Mouse (Mus musculus): ENCODE data around the gene Col5a1. TPM values are rescaled to one million over a fixed set of nuclear protein-coding genes. Genes with fewer than 3 reads are reported as not detected.

Gene Col5a1
- polyA plus RNA-seq, 1 experiment, result 12.3 TPM

DNA sequence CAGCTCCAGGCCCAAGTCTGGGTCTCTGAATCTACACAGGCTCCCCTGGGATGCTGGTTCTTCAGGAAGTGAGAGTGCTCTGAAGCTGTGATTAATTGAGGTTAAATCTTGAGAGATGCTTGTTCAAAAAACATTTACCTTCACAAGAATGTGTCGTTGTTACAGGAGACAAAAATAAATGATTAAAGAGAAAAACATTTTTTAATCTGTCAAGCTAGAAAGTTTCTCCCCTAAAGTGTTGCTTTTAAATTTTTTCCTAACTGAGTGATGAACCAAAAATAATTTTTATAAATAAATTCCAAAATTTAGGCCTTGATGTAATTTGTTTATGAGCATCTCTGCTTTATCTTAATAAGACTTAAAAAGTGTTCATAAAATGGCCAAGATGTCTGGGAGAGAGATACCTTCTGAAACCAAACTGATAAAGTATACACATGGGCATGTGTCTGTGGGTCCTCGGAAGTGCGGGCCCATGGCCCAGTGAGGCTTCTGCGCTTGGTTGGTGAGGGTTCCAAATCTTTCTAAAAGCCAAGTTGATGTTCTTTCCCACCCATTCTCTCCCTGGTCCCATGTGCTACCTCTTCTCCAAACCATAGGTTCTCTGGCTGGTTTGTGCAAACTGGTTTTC is 177.6 kb downstream of the Col5a1 start:
- Histone ChIP-seq H3K4me1 (ENCODE audit: control insufficient read depth, insufficient read depth, insufficient read length, low read length) (no peaks in the 10 kb centered on the region), H3K27ac (ENCODE audit: insufficient read depth, low read depth, low read length) (no peak overlapping the region), H3K27me3 (ENCODE audit: control insufficient read depth, insufficient read depth, low read length) (no peaks in the 10 kb centered on the region), H3K4me3 (ENCODE audit: low read depth, low read length) (no peak overlapping the region), H3K36me3 (ENCODE audit: control insufficient read depth, insufficient read depth, low read length) (no peaks in the 10 kb centered on the region)
- WGBS, result 88% methylated on average over 4 of the region's 4 CpGs
- TF ChIP-seq CTCF (IDR thresholded peaks at IDR 0.05; ENCODE audit: extremely low read depth, insufficient read length, insufficient replicate concordance, low read depth, low read length) (no peak), POLR2A (IDR thresholded peaks at IDR 0.05; ENCODE audit: low read depth, low read length) (no peak)

DNA sequence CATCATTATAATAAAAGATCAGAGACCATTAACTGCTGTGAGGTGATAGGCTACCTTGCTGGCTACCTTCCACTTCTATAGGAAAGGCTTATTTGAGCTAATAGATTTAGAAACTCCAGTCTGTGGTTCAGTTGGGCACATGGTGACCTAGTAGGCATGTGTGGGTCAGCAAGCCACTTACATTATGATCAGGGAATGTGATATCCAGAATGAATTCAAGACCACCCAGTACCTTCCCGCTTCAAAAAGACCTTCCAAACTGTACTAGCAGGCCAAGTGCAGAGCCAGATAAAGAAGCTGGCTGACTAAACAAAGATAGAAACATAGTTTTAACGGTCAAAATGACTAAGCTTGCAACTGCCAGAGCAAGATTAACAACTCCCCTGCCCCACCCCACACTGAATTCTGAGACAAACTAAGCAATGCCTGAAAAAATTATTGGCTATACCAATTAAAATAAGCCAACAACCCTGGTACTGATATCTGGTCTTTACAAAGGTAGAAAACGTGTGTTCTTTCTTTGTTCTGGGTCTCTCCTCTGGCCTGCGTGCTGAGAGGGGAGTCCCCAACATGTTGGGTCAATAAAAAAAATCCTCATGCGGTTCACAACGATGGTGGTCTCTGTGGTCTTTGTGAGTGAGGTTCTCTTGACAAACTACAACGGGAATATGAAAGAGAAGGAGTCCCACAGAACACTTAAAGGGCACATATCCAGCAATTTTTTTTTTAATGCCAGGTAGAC is 178.3 kb downstream of the Col5a1 start:
- 52% methylated on average over 7 of the region's 7 CpGs for WGBS
- Histone ChIP-seq H3K4me3 (ENCODE audit: low read depth, low read length) (no peak overlapping the region), H3K36me3 (ENCODE audit: control insufficient read depth, insufficient read depth, low read length) (no peaks in the 10 kb centered on the region), H3K4me1 (ENCODE audit: control insufficient read depth, insufficient read depth, insufficient read length, low read length) (no peaks in the 10 kb centered on the region), H3K27ac (ENCODE audit: insufficient read depth, low read depth, low read length) (no peak overlapping the region), H3K27me3 (ENCODE audit: control insufficient read depth, insufficient read depth, low read length) (no peaks in the 10 kb centered on the region)
- TF ChIP-seq CTCF (IDR thresholded peaks at IDR 0.05; ENCODE audit: extremely low read depth, insufficient read length, insufficient replicate concordance, low read depth, low read length), result no peak
- no peak for TF ChIP-seq POLR2A (IDR thresholded peaks at IDR 0.05; ENCODE audit: low read depth, low read length)

DNA sequence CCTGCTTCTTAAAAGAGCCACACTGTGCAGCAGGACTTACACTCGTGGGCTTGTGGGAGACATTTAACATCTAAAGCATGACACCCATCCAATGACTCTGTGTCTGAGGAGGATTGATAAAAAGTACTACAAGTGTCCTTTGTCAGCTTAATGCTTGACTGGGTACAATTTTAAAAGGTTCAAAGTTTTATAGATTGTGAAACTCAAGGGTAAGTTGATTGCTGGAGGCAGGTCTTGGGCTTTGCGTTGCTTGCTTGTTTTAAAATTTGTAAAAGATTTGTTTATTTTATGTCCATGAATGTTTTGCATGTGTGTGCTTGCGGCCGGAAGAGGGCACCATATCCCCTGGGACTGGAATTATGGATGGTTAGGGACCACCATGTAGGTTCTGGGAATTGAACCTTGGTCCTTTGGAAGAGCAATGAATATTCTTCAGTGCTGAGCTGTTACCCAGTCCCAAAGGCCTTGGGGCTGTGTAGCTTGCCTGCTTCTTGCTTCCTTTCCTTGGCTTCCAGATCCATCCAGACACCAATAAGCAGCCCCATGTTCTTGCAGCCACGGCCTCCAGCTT is 178.9 kb downstream of the Col5a1 start:
- H3K27ac ChIP-seq (ENCODE audit: insufficient read depth, low read depth, low read length), result no peak overlapping the region
- no peak for TF ChIP-seq POLR2A (IDR thresholded peaks at IDR 0.05; ENCODE audit: low read depth, low read length)
- TF ChIP-seq CTCF (IDR thresholded peaks at IDR 0.05; ENCODE audit: extremely low read depth, insufficient read length, insufficient replicate concordance, low read depth, low read length), result no peak
- WGBS, result 68% methylated on average over 5 of the region's 5 CpGs
- no peaks in the 10 kb centered on the region for H3K36me3 ChIP-seq (ENCODE audit: control insufficient read depth, insufficient read depth, low read length)
- no peaks in the 10 kb centered on the region for H3K27me3 ChIP-seq (ENCODE audit: control insufficient read depth, insufficient read depth, low read length)
- no peak overlapping the region for H3K4me3 ChIP-seq (ENCODE audit: low read depth, low read length)
- H3K4me1 ChIP-seq (ENCODE audit: control insufficient read depth, insufficient read depth, insufficient read length, low read length), result no peaks in the 10 kb centered on the region

DNA sequence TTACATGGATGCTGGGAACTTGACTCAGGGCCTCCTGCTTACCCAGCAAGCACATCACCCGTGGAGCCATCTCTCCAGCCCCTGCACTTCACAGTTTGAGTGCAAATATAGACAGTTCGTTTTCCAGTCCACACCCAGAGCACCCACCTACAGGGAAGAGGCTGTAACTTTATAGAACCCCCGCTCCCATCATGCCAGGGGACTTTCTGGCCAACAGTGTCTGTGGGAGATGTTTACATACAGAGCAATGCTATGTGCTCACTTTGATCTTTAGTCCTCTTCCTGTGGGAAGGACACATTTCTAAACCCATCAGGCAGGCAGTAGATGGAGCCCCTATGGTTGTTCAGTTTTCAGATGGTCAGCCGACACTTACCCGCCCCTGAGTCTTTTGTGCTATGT is 180.5 kb downstream of the Col5a1 start:
- Histone ChIP-seq H3K27me3 (ENCODE audit: control insufficient read depth, insufficient read depth, low read length) (no peaks in the 10 kb centered on the region), H3K4me1 (ENCODE audit: control insufficient read depth, insufficient read depth, insufficient read length, low read length) (no peaks in the 10 kb centered on the region), H3K36me3 (ENCODE audit: control insufficient read depth, insufficient read depth, low read length) (no peaks in the 10 kb centered on the region), H3K4me3 (ENCODE audit: low read depth, low read length) (no peak overlapping the region), H3K27ac (ENCODE audit: insufficient read depth, low read depth, low read length) (no peak overlapping the region)
- WGBS, result 60% methylated on average over 5 of the region's 5 CpGs
- TF ChIP-seq CTCF (IDR thresholded peaks at IDR 0.05; ENCODE audit: extremely low read depth, insufficient read length, insufficient replicate concordance, low read depth, low read length), result no peak
- no peak for TF ChIP-seq POLR2A (IDR thresholded peaks at IDR 0.05; ENCODE audit: low read depth, low read length)

DNA sequence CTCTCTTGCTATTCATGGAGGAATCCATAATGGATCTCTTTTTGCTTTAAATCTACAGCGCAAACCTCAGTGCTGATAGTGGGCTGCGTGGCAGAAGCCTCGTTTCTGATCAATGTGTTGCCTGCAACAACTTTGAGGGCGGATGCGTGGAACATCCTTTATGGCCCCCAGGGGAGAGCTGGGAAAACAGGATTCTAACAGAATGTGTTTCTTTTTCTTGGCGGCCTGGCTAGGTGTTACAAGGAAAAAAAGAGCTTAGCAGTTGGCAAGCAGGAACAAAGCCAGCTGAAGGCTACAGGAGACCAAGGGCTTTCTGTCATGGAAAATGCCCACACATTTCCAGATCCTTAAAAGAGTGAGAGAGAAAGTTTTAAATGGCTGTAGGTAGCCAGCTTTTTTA is 180.9 kb downstream of the Col5a1 start:
- no peaks in the 10 kb centered on the region for H3K27me3 ChIP-seq (ENCODE audit: control insufficient read depth, insufficient read depth, low read length)
- TF ChIP-seq POLR2A (IDR thresholded peaks at IDR 0.05; ENCODE audit: low read depth, low read length) (no peak), CTCF (IDR thresholded peaks at IDR 0.05; ENCODE audit: extremely low read depth, insufficient read length, insufficient replicate concordance, low read depth, low read length) (no peak)

DNA sequence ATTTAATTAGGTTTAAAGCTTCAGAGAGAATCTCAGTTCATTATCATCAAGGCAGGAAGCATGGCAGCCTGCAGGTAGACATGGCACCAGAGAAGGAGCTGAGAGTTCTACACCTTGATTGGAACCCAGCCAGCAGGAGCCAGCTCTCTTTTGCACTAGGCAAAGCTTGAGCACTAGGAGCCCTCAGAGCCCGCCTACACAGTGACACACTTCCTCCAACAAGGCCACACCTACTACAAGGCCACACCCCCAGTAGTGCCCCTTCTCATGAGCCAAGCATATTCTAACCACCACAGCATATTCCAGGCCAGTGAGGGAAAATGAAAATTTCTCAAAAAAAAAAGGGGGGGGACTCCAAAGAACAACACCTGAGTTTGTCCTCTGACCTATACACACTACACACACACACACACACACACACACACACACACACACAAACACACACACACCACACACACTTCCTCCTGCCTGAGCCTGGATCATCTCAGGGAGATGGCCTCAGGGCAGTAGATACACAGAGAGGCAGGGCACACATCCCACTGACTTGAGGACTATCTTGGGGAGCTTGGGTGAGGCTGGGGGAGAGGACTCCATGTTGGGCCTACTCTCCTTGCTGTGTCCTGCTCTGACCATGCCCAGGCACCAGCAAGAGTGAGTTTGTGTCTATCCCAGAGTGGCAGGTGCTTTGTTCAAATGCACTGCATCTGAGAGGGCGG is 181.8 kb downstream of the Col5a1 start:
- WGBS, result 86% methylated on average over 2 of the region's 2 CpGs
- Histone ChIP-seq H3K4me1 (ENCODE audit: control insufficient read depth, insufficient read depth, insufficient read length, low read length) (no peaks in the 10 kb centered on the region), H3K27ac (ENCODE audit: insufficient read depth, low read depth, low read length) (no peak overlapping the region), H3K4me3 (ENCODE audit: low read depth, low read length) (no peak overlapping the region), H3K36me3 (ENCODE audit: control insufficient read depth, insufficient read depth, low read length) (no peaks in the 10 kb centered on the region), H3K27me3 (ENCODE audit: control insufficient read depth, insufficient read depth, low read length) (no peaks in the 10 kb centered on the region)
- TF ChIP-seq CTCF (IDR thresholded peaks at IDR 0.05; ENCODE audit: extremely low read depth, insufficient read length, insufficient replicate concordance, low read depth, low read length) (no peak), POLR2A (IDR thresholded peaks at IDR 0.05; ENCODE audit: low read depth, low read length) (no peak)

More for the DNA sequence above, 180.9 kb downstream of the Col5a1 start:
- Histone ChIP-seq H3K4me3 (ENCODE audit: low read depth, low read length) (no peak overlapping the region), H3K27ac (ENCODE audit: insufficient read depth, low read depth, low read length) (no peak overlapping the region), H3K4me1 (ENCODE audit: control insufficient read depth, insufficient read depth, insufficient read length, low read length) (no peaks in the 10 kb centered on the region), H3K36me3 (ENCODE audit: control insufficient read depth, insufficient read depth, low read length) (no peaks in the 10 kb centered on the region)
- WGBS, result 73% methylated on average over 6 of the region's 6 CpGs

DNA sequence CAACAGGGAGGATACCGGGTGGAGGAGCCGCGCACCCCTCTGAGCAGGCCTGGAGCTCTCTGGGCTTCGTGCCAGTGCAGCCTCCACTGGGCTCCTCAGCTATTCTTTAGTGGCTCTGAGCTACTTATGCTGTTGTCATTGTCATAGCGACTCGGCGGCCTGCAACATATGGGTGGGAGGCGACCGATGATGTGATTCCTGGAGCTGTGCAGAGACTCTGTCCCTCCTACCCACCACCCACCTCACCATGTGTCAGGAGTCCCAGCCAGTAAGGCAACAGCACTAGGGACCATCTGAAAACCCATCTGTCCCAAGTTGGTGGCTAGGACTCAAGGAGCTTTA is 182.3 kb downstream of the Col5a1 start:
- no peaks in the 10 kb centered on the region for H3K36me3 ChIP-seq (ENCODE audit: control insufficient read depth, insufficient read depth, low read length)
- H3K27me3 ChIP-seq (ENCODE audit: control insufficient read depth, insufficient read depth, low read length), result no peaks in the 10 kb centered on the region
- H3K27ac ChIP-seq (ENCODE audit: insufficient read depth, low read depth, low read length), result no peak overlapping the region
- no peaks in the 10 kb centered on the region for H3K4me1 ChIP-seq (ENCODE audit: control insufficient read depth, insufficient read depth, insufficient read length, low read length)
- no peak for TF ChIP-seq CTCF (IDR thresholded peaks at IDR 0.05; ENCODE audit: extremely low read depth, insufficient read length, insufficient replicate concordance, low read depth, low read length)
- TF ChIP-seq POLR2A (IDR thresholded peaks at IDR 0.05; ENCODE audit: low read depth, low read length), result no peak
- 75% methylated on average over 9 of the region's 9 CpGs for WGBS
- H3K4me3 ChIP-seq (ENCODE audit: low read depth, low read length), result no peak overlapping the region

Data from small intestine, adult 2 months (tissue).